Mouse (Mus musculus): ENCODE measurements around the gene BC051142.

BC051142 gene

GRCm38 (mm10) chr17:34398711-34399393 lies at the start of gene BC051142:
Gene BC051142, plus strand, starts transcription at chr17:34398820.
- peak; percentile 55 to 75 for DNase-seq (ENCODE audit: low spot score in 2 of 2)

DNA sequence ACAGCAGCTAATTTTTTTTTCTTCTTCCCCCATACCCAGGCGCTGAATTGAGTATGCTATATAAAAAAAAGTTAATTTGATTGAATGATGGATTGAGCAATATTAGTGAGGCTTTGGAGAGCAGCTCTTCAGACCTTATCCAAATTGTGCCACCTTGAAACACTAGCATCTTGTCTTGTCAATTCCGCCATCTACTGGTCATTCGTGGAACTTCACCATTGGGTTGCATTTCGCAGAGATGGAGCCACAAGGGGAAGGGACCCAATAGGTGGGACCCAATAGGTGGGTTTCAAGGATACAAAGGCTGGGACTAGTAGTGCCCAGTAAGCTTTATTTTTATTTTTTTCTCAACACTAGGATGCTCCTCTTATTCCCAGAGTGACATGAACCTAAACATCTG lies 49.2 kb upstream of the BC051142 start:
- DNase-seq (ENCODE audit: low spot score in 2 of 2) = peak; percentile 76 to 87

DNA sequence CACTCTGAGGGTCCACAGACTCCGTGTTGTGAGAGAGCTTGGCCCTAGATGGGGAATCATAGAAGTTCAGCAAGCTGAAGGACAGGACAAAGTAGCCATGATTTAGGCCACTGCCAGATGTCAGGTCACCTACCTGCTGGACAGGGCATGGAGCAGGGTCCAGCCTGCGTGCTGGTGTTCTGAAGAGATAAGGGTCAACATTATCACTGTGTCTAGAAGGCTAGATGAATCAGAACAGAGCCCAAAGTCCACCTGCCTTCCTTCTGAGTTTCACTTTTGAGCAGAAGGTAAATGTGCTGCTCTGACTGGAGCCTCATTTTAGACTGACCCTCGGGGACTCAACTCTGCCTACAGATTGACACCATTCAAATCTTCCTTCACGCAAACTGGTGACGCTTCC lies 44.1 kb upstream of the BC051142 start, which contains the start of gene Btnl2:
Btnl2 (plus strand) TSS at position 284 of the 400 bp plus-strand sequence.
- no peak for DNase-seq (ENCODE audit: low spot score in 2 of 2)

- peak; percentile 28 to 73 for DNase-seq (ENCODE audit: low spot score in 2 of 2)
Measured at GRCm38 (mm10) chr17:34354940-34355339, 43.7 kb upstream of the BC051142 start.

GRCm38 (mm10) chr17:34362954-34363546 lies 35.6 kb upstream of the BC051142 start:
- DNase-seq (ENCODE audit: low spot score in 2 of 2) = no peak

- no peak for DNase-seq (ENCODE audit: low spot score in 2 of 2)
Measured at GRCm38 (mm10) chr17:34363676-34364310, 34.8 kb upstream of the BC051142 start.

DNA sequence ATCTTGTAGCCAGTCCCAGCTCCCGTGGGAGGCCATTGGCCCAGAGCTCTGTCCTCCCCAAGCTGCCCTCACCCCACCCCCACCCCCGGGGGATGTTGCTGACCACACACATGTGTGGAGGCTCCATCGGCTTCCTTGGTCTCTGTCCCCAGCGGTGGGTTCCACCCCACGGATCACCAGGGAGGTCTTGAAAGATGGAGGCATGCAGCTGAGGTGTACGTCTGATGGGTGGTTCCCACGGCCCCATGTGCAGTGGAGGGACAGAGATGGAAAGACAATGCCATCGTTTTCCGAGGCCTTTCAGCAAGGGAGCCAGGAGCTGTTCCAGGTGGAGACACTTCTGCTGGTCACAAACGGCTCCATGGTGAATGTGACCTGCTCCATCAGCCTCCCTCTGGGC lies 33.6 kb upstream of the BC051142 start:
- no peak for DNase-seq (ENCODE audit: low spot score in 2 of 2)

GRCm38 (mm10) chr17:34370563-34370962 lies 28.1 kb upstream of the BC051142 start:
- DNase-seq (ENCODE audit: low spot score in 2 of 2) = no peak

DNA sequence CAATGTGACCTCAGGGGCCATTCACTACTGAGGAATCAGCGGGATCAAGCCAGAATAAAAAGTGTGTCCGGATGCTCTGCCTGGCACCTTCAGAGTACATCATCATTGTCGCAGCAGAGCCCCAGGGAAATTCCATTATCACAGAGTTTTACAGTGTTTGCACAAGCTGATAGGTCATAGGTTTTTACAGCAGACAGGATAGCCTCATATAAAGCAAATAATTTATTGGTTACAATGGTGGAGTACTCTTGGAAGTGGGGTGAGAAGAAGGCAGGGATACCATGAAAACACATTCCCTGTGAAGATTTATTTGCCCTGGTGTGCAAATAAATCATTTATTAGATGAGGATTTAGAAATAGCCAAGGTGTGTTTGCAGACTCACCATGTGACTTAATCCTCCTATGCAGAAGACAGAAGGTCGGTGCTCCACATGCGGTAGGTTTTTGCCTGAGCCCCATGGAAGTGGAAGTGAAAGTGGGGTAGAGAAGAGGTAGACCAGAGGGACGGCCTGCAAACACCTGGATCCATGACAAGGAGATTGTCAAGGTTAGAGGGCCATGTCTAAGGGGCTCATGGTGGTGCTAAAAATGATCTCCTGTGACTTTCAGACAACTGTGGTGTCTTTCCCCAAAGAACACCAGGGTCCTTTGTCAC lies 25.4 kb upstream of the BC051142 start:
- DNase-seq (ENCODE audit: low spot score in 2 of 2) = no peak

DNA sequence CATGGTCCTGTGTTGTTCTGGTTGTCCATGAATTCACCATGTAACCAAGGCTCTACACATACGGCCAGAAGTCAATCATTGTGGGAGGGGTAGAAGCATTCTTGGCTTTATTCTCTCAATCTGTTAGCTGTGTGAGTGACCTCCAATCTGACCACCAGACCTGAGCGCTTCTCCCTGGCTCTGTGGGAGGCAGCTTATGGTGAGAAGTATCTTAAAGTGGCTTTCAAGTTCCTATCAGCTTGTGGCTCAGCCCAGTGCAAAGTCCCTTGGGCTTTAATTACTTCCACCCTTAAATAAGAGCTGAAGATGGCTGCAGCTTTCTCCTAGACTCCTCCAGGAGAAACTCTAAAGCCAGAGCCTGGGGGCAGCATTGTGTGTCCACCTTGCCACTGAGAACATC lies 21.8 kb upstream of the BC051142 start, which contains the start of gene Btnl1:
Btnl1 (plus strand) TSS at position 286 of the 400 bp plus-strand sequence.
- DNase-seq (ENCODE audit: low spot score in 2 of 2) = no peak

GRCm38 (mm10) chr17:34377450-34378209 lies 21.0 kb upstream of the BC051142 start:
- no peak for DNase-seq (ENCODE audit: low spot score in 2 of 2)

GRCm38 (mm10) chr17:34378716-34379115 lies 19.9 kb upstream of the BC051142 start:
- DNase-seq (ENCODE audit: low spot score in 2 of 2) = no peak

DNA sequence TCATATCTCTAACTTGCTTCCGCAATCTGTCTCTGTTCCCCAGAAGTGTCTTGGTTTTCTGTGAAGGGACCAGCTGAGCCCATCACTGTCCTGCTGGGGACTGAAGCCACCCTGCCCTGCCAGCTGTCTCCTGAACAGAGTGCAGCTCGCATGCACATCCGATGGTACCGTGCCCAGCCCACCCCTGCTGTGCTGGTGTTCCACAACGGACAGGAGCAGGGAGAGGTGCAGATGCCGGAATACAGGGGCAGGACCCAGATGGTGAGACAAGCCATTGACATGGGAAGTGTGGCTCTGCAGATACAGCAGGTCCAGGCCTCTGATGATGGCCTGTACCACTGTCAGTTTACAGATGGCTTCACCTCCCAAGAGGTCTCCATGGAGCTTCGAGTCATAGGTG lies 19.2 kb upstream of the BC051142 start:
- no peak for DNase-seq (ENCODE audit: low spot score in 2 of 2)

DNA sequence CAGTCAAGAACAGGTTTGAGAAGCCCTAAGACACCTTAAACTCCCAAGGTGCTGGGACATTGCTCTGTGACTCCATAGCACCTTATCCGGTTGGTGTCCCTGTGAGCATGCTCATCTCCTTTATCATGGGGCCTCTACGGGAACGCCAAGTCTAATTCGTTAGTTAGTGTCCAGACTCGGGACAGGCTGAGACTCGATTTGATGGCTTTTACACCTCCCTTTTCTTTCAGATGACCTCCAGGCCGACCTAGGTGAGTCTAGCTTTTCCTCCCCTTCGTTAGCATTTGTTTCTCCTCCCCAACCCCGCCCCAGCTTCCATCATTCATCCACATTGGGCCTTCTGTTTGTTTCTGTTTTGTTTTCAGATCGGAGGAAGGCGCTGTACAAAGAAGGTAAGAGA lies 16.7 kb upstream of the BC051142 start:
- no peak for DNase-seq (ENCODE audit: low spot score in 2 of 2)

DNA sequence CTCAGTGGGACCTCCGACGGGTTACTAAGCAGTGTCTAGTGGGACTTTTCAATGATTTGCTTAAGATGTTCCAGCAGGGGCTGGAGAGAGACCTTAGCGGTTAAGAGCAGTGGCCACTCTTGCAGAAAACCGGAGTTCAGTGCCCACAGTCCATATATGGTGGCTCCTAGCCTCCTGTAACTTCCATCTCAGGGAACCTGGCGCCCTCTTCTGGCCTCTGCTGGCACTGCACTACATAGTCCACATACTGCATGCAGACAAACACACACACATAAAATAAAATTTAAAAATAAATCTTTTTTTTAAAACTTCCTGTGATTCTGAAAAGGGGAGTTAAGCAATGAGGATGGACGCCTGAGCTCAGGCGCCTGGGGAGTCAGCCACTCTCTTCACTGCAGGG lies 15.4 kb upstream of the BC051142 start:
- DNase-seq (ENCODE audit: low spot score in 2 of 2) = peak in 1 of 2 experiments; percentile 75

DNA sequence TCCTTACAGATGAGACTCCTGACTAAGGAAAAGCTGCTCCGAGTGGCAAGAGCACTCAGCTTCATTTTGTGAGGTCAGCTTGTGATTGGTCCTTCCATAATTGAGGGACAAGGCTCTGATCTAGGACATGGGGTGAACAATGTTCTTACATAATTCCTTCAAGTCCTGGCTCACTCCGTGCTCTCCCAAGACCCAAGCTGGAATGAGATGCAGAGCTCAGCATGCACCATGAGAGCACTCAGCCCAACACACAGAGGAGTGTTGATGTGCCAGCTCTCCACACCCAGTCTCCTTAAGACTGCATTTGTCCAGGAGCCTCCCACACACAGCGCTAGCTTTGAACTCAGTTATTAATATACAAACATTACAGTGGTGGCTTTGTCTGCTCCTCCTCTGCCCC lies 13.9 kb upstream of the BC051142 start:
- DNase-seq (ENCODE audit: low spot score in 2 of 2) = no peak

DNA sequence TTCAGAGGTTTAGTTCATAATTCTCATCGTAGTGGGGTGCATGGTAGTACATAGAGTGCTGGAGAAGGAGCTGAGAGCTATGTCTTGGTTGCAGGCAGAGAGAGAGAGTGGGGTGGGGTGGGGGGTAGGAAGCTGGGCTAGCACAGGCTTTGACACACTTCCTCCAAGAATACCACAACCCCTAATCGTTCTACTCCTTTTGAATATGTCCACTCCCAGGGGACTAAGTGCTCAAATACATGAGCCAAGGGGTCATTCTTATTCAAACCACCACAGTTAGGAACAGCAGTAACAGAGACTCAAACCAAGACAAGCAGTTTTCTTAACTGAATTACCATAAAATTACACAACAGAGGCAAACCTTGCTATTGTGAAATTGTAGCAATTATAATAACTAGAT lies 12.0 kb upstream of the BC051142 start:
- DNase-seq (ENCODE audit: low spot score in 2 of 2) = no peak

GRCm38 (mm10) chr17:34388513-34388912 lies 10.1 kb upstream of the BC051142 start:
- peak in 1 of 2 experiments; percentile 60 for DNase-seq (ENCODE audit: low spot score in 2 of 2)

DNA sequence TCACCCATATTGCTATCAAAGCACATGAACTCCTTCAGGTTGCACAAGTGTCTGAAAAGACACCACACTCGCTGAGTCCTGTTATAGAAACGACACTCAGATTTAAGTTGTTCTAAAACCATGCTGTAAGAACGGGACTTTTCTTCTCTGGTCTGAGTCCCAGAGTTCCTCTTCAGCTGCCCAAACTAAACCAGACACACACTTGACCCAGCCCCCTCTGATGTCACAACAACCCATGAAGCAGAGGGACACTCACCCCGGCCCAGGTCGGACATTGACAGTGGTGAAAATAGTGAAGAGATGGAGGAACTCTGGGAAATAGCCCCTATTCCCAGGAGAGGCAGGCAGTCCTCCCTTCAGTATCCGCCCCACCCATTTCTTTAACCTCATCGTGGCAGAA lies 7.1 kb upstream of the BC051142 start:
- no peak for DNase-seq (ENCODE audit: low spot score in 2 of 2)

- no peak for DNase-seq (ENCODE audit: low spot score in 2 of 2)
Measured at GRCm38 (mm10) chr17:34392321-34392720, 6.3 kb upstream of the BC051142 start.

DNA sequence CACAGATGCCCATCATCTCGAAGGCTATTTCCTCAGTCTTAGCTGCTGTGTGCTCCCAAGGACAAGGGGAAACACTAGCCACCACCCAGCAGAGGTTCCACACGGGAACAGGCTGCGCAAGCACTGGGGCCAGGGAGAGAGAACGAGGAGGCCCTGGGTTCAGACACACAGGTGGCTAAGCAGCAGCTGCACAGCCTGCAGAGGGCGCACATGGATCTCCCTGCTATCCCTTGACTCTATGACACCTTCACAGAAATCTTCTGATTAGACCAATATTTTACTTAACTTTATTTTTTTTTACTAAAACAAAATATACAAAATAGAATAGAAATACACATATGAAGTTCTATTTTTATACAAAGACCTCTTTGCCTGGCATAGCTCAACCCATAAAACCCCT lies 1.3 kb upstream of the BC051142 start:
- peak in 1 of 2 experiments; percentile 67 for DNase-seq (ENCODE audit: low spot score in 2 of 2)

Measured in spleen, postnatal 10 days (tissue).